Mouse (Mus musculus) erythroblast, embryonic 14.5 days (primary cell): ENCODE measurements around the gene Gp9. TPM values are rescaled to one million over a fixed set of nuclear protein-coding genes. Genes with fewer than 3 reads are reported as not detected.

Experiments used
- H3K27me3 ChIP-seq: 2 replicates; pipeline ENCODE4 v1.6.1; 2012; ENCODE audit warnings: inconsistent platforms; ENCODE audit not compliant: control insufficient read depth
- H3K36me3 ChIP-seq: 2 replicates; pipeline ENCODE4 v1.6.1; 2012; ENCODE audit warnings: mild to moderate bottlenecking, inconsistent platforms; ENCODE audit not compliant: control insufficient read depth
- H3K4me1 ChIP-seq: 2 replicates; pipeline ENCODE4 v1.6.1; 2012; ENCODE audit warnings: inconsistent platforms; ENCODE audit not compliant: control insufficient read depth
- H3K4me3 ChIP-seq: replicated peaks from 2 replicates; pipeline ENCODE3; 2012; ENCODE audit warnings: moderate library complexity, mild to moderate bottlenecking, inconsistent platforms
- H3K9me3 ChIP-seq: 2 replicates; pipeline ENCODE4 v1.6.1; 2012; ENCODE audit warnings: low read length, inconsistent platforms, mixed read lengths; ENCODE audit not compliant: control insufficient read depth
- GATA1 ChIP-seq: IDR thresholded peaks from 2 replicates; pipeline ENCODE4 v1.6.1; 2012; ENCODE audit warnings: low read length, inconsistent platforms, mixed read lengths
- TAL1 ChIP-seq: IDR thresholded peaks from 3 replicates; pipeline ENCODE4 v1.6.1; 2012; ENCODE audit warnings: low read length, inconsistent platforms, mixed read lengths
- polyA plus RNA-seq: library from polyadenylated mRNA; stranded (reverse); fragments of >175 nt; gene quantifications from 2 replicates; pipeline ENCODE4 v1.2.3, GENCODE M21; 2012

Gene Gp9
- polyA plus RNA-seq = 8.1 and 8.8 TPM in 2 replicates

- H3K4me3 ChIP-seq = peak within 1 kb of the TSS; percentile 66
- peaks cover 60% of the 10 kb centered on the region for H3K4me1 ChIP-seq
- no peaks in the 10 kb centered on the region; the same call in 1 of the 2 replicates for H3K9me3 ChIP-seq
- peaks cover 41% of the 10 kb centered on the region for H3K36me3 ChIP-seq
- no peak for TF ChIP-seq GATA1
- TF ChIP-seq TAL1 = no peak
- peaks cover 2% of the 10 kb centered on the region; the same call in 1 of the 2 replicates for H3K27me3 ChIP-seq
Observed at GRCm38 (mm10) chr6:87777842-87778241, at the start of gene Gp9. TSS of gene Gp9 (plus strand) at chr6:87778072.

- H3K4me3 ChIP-seq = no peak overlapping the region
- H3K9me3 ChIP-seq = peaks cover 22% of the 10 kb centered on the region
- no peaks in the 10 kb centered on the region for H3K36me3 ChIP-seq
- TF ChIP-seq GATA1 (no peak), TAL1 (no peak)
- peaks cover 12% of the 10 kb centered on the region for H3K4me1 ChIP-seq
- peaks cover 69% of the 10 kb centered on the region for H3K27me3 ChIP-seq
Observed at GRCm38 (mm10) chr6:87728102-87728501, 49.8 kb upstream of the Gp9 start.

- peaks cover 12% of the 10 kb centered on the region for H3K4me1 ChIP-seq
- TF ChIP-seq GATA1 (no peak), TAL1 (no peak)
- no peak overlapping the region for H3K4me3 ChIP-seq
Observed at GRCm38 (mm10) chr6:87730141-87730540, 47.7 kb upstream of the Gp9 start.

GRCm38 (mm10) chr6:87730591-87731462, 47.0 kb upstream of the Gp9 start, which contains the start of gene Efcc1:
TSS of gene Efcc1 (plus strand) at chr6:87730869.
- Histone ChIP-seq H3K4me1 (peaks cover 9% of the 10 kb centered on the region), H3K4me3 (peak within 1 kb of the TSS; percentile 38), H3K9me3 (peaks cover 24% of the 10 kb centered on the region), H3K36me3 (no peaks in the 10 kb centered on the region), H3K27me3 (peaks cover 94% of the 10 kb centered on the region)
- no peak for TF ChIP-seq GATA1
- TF ChIP-seq TAL1 = no peak

More at GRCm38 (mm10) chr6:87730141-87730540, 47.7 kb upstream of the Gp9 start:
- peaks cover 87% of the 10 kb centered on the region for H3K27me3 ChIP-seq
- H3K9me3 ChIP-seq = peaks cover 24% of the 10 kb centered on the region
- H3K36me3 ChIP-seq = no peaks in the 10 kb centered on the region

GRCm38 (mm10) chr6:87731463-87732095, 46.3 kb upstream of the Gp9 start:
- Histone ChIP-seq H3K9me3 (peaks cover 24% of the 10 kb centered on the region), H3K4me3 (peak overlapping the region; percentile 38), H3K4me1 (peaks cover 9% of the 10 kb centered on the region), H3K27me3 (peaks cover 98% of the 10 kb centered on the region), H3K36me3 (no peaks in the 10 kb centered on the region)
- TF ChIP-seq GATA1 (no peak), TAL1 (no peak)

- peaks cover 94% of the 10 kb centered on the region for H3K27me3 ChIP-seq
- peaks cover 24% of the 10 kb centered on the region for H3K9me3 ChIP-seq
- TF ChIP-seq TAL1 (no peak), GATA1 (no peak)
- no peak overlapping the region for H3K4me3 ChIP-seq
- no peaks in the 10 kb centered on the region for H3K36me3 ChIP-seq
- peaks cover 11% of the 10 kb centered on the region for H3K4me1 ChIP-seq
Observed at GRCm38 (mm10) chr6:87732151-87733011, 45.5 kb upstream of the Gp9 start.

- TF ChIP-seq GATA1 (no peak), TAL1 (no peak)
- Histone ChIP-seq H3K9me3 (peaks cover 24% of the 10 kb centered on the region), H3K4me1 (peaks cover 20% of the 10 kb centered on the region), H3K36me3 (no peaks in the 10 kb centered on the region), H3K4me3 (no peak overlapping the region), H3K27me3 (peaks cover 84% of the 10 kb centered on the region)
Observed at GRCm38 (mm10) chr6:87733131-87733930, 44.5 kb upstream of the Gp9 start.

GRCm38 (mm10) chr6:87734136-87734535, 43.7 kb upstream of the Gp9 start:
- peaks cover 76% of the 10 kb centered on the region for H3K27me3 ChIP-seq
- H3K9me3 ChIP-seq = peaks cover 24% of the 10 kb centered on the region
- peaks cover 28% of the 10 kb centered on the region for H3K4me1 ChIP-seq
- no peak overlapping the region for H3K4me3 ChIP-seq
- H3K36me3 ChIP-seq = peaks cover 1% of the 10 kb centered on the region; the same call in 1 of the 2 replicates
- TF ChIP-seq GATA1 (no peak), TAL1 (no peak)
